Mouse (Mus musculus) midbrain, embryonic 11.5 days (tissue): ENCODE measurements around the gene Col25a1. TPM values are rescaled to one million over a fixed set of nuclear protein-coding genes. Genes with fewer than 3 reads are reported as not detected.

Source experiments
- ATAC-seq: fragments of 200-750 bp; cut with Nextera tagmentation; 2 replicates; pipeline ENCODE4 v1.8.0; 2017; ENCODE audit warnings: moderate TSS enrichment, moderate library complexity; ENCODE audit not compliant: low FRiP score
- DNase-seq: peaks from one replicate; pipeline ENCODE4 v3.0.0; 2015; ENCODE audit warnings: low spot score; ENCODE audit errors: missing footprints
- H3K27ac ChIP-seq: fragments of 300-500 bp; sonication (generic); 2 replicates; pipeline ENCODE4 v1.5.1; 2014; ENCODE audit warnings: low read depth, low read length
- H3K27me3 ChIP-seq: fragments of 300-500 bp; sonication (generic); 2 replicates; pipeline ENCODE4 v1.6.1; 2014; ENCODE audit warnings: mild to moderate bottlenecking, low read length, moderate library complexity, mixed read lengths; ENCODE audit not compliant: control insufficient read depth, insufficient read depth
- H3K36me3 ChIP-seq: fragments of 300-500 bp; sonication (generic); 2 replicates; pipeline ENCODE4 v1.6.1; 2014; ENCODE audit warnings: mild to moderate bottlenecking, low read length, moderate library complexity, mixed read lengths; ENCODE audit not compliant: control insufficient read depth, insufficient read depth
- H3K4me1 ChIP-seq: fragments of 300-500 bp; sonication (generic); 2 replicates; pipeline ENCODE4 v1.6.1; 2014; ENCODE audit warnings: low read length; ENCODE audit not compliant: control insufficient read depth, insufficient read depth
- H3K4me2 ChIP-seq: fragments of 300-500 bp; sonication (generic); 2 replicates; pipeline ENCODE4 v1.6.1; 2014; ENCODE audit warnings: mild to moderate bottlenecking, moderate library complexity
- H3K4me3 ChIP-seq: fragments of 300-500 bp; sonication (generic); 2 replicates; pipeline ENCODE4 v1.5.1; 2014; ENCODE audit warnings: low read depth, low read length
- H3K9ac ChIP-seq: fragments of 300-500 bp; sonication (generic); 2 replicates; pipeline ENCODE4 v1.6.1; 2014; ENCODE audit warnings: low read length
- H3K9me3 ChIP-seq: fragments of 300-500 bp; sonication (generic); 2 replicates; pipeline ENCODE4 v1.6.1; 2016; ENCODE audit warnings: low read length; ENCODE audit not compliant: control insufficient read depth
- WGBS: fragments of 180-500 bp; shearing (Covaris S2); extraction: QIAGEN DNeasy Blood & Tissue Kit; methylation state at CpG from one replicate; pipeline ENCODE4 v1.1.7; 2014; 5-methylcytosine and 5-hydroxymethylcytosine counted together
- polyA plus RNA-seq: library from polyadenylated mRNA; unstranded; fragments of >200 nt; fragmentation: Nextera tagmentation; extraction: Ambion mirVana; gene quantifications from 2 replicates; pipeline ENCODE4 v1.2.1, GENCODE M21; 2014

The Col25a1 gene
- polyA plus RNA-seq, 1 experiment from 2014 or later = 3.0 TPM

- no peak overlapping the region for H3K4me2 ChIP-seq
- H3K4me1 ChIP-seq = peaks cover 2% of the 10 kb centered on the region; the same call in 1 of the 2 replicates
- H3K9me3 ChIP-seq = no peaks in the 10 kb centered on the region
- no peaks in the 10 kb centered on the region for H3K36me3 ChIP-seq
- WGBS = 81% methylated on average over 9 of the region's 9 CpGs
- H3K4me3 ChIP-seq = no peak overlapping the region
- ATAC-seq (no peak), DNase-seq (no peak)
- H3K9ac ChIP-seq = no peak overlapping the region
- H3K27ac ChIP-seq = no peak overlapping the region
- H3K27me3 ChIP-seq = no peaks in the 10 kb centered on the region
Measured at GRCm38 (mm10) chr3:130305686-130306085, 174.4 kb downstream of the Col25a1 start.

- no peak overlapping the region for H3K4me3 ChIP-seq
- H3K27me3 ChIP-seq = no peaks in the 10 kb centered on the region
- WGBS = 84% methylated on average over 4 of the region's 4 CpGs
- no peak for ATAC-seq
- no peak for DNase-seq
- H3K36me3 ChIP-seq = no peaks in the 10 kb centered on the region
- no peak overlapping the region for H3K9ac ChIP-seq
- no peak overlapping the region for H3K4me2 ChIP-seq
- H3K27ac ChIP-seq = no peak overlapping the region
- no peaks in the 10 kb centered on the region for H3K9me3 ChIP-seq
- H3K4me1 ChIP-seq = peaks cover 2% of the 10 kb centered on the region; the same call in 1 of the 2 replicates
Measured at GRCm38 (mm10) chr3:130309277-130309676, 178.0 kb downstream of the Col25a1 start.

- ATAC-seq = peak; percentile 42; the same call in 1 of the 2 replicates
- H3K9me3 ChIP-seq = no peaks in the 10 kb centered on the region
- no peaks in the 10 kb centered on the region for H3K36me3 ChIP-seq
- H3K4me3 ChIP-seq = no peak overlapping the region
- H3K4me1 ChIP-seq = no peaks in the 10 kb centered on the region
- H3K27me3 ChIP-seq = no peaks in the 10 kb centered on the region
- 67% methylated on average over 14 of the region's 14 CpGs for WGBS
- no peak overlapping the region for H3K27ac ChIP-seq
- no peak for DNase-seq
- H3K4me2 ChIP-seq = no peak overlapping the region
- no peak overlapping the region for H3K9ac ChIP-seq
Measured at GRCm38 (mm10) chr3:130310694-130311305, 179.5 kb downstream of the Col25a1 start.

- H3K27ac ChIP-seq = no peak overlapping the region
- no peak overlapping the region for H3K9ac ChIP-seq
- H3K4me1 ChIP-seq = no peaks in the 10 kb centered on the region
- no peaks in the 10 kb centered on the region for H3K9me3 ChIP-seq
- H3K4me2 ChIP-seq = no peak overlapping the region
- DNase-seq (no peak), ATAC-seq (no peak)
- 91% methylated on average over 6 of the region's 6 CpGs for WGBS
- no peaks in the 10 kb centered on the region for H3K27me3 ChIP-seq
- H3K4me3 ChIP-seq = no peak overlapping the region
- no peaks in the 10 kb centered on the region for H3K36me3 ChIP-seq
Measured at GRCm38 (mm10) chr3:130313246-130313645, 181.9 kb downstream of the Col25a1 start.

GRCm38 (mm10) chr3:130327039-130328015 lies 196.0 kb downstream of the Col25a1 start:
- Histone ChIP-seq H3K27me3 (no peaks in the 10 kb centered on the region), H3K4me3 (no peak overlapping the region), H3K9ac (no peak overlapping the region), H3K4me2 (no peak overlapping the region), H3K27ac (no peak overlapping the region), H3K4me1 (no peaks in the 10 kb centered on the region), H3K36me3 (no peaks in the 10 kb centered on the region), H3K9me3 (no peaks in the 10 kb centered on the region)
- DNase-seq = no peak
- 73% methylated on average over 13 of the region's 13 CpGs for WGBS
- ATAC-seq = peak; percentile 52; the same call in 1 of the 2 replicates

- H3K4me3 ChIP-seq = no peak overlapping the region
- H3K4me1 ChIP-seq = no peaks in the 10 kb centered on the region
- DNase-seq (no peak), ATAC-seq (no peak)
- no peaks in the 10 kb centered on the region for H3K9me3 ChIP-seq
- no peak overlapping the region for H3K9ac ChIP-seq
- no peak overlapping the region for H3K4me2 ChIP-seq
- 90% methylated on average over 9 of the region's 9 CpGs for whole genome bisulfite sequencing
- H3K36me3 ChIP-seq = no peaks in the 10 kb centered on the region
- no peaks in the 10 kb centered on the region for H3K27me3 ChIP-seq
- no peak overlapping the region for H3K27ac ChIP-seq
Measured at GRCm38 (mm10) chr3:130328909-130329308, 197.6 kb downstream of the Col25a1 start.

GRCm38 (mm10) chr3:130329833-130330555 lies 198.7 kb downstream of the Col25a1 start:
- H3K9ac ChIP-seq = no peak overlapping the region
- no peak overlapping the region for H3K4me2 ChIP-seq
- H3K27me3 ChIP-seq = no peaks in the 10 kb centered on the region
- H3K36me3 ChIP-seq = no peaks in the 10 kb centered on the region
- 93% methylated on average over 9 of the region's 9 CpGs for WGBS
- ATAC-seq = no peak
- H3K27ac ChIP-seq = no peak overlapping the region
- H3K4me3 ChIP-seq = no peak overlapping the region
- H3K9me3 ChIP-seq = no peaks in the 10 kb centered on the region
- no peaks in the 10 kb centered on the region for H3K4me1 ChIP-seq
- DNase-seq = no peak

GRCm38 (mm10) chr3:130330556-130330950 lies 199.3 kb downstream of the Col25a1 start:
- Histone ChIP-seq H3K36me3 (no peaks in the 10 kb centered on the region), H3K27ac (no peak overlapping the region), H3K4me3 (no peak overlapping the region), H3K27me3 (no peaks in the 10 kb centered on the region), H3K4me2 (no peak overlapping the region), H3K4me1 (no peaks in the 10 kb centered on the region), H3K9me3 (no peaks in the 10 kb centered on the region), H3K9ac (no peak overlapping the region)
- 91% methylated on average over 3 of the region's 3 CpGs for WGBS
- ATAC-seq (no peak), DNase-seq (no peak)
